Mouse (Mus musculus) small intestine, adult 2 months (tissue): ENCODE measurements around the gene Mcf2l.

Source experiments
- CTCF ChIP-seq: fragments of 200-500 bp; IDR thresholded peaks from 2 replicates; pipeline ENCODE4 v1.5.1; 2012; ENCODE audit warnings: low read depth, mild to moderate bottlenecking, control low read depth, inconsistent platforms, low read length, moderate library complexity, mixed read lengths; ENCODE audit not compliant: insufficient replicate concordance, insufficient read length; ENCODE audit errors: extremely low read depth
- POLR2A ChIP-seq: fragments of 200-500 bp; IDR thresholded peaks from 2 replicates; pipeline ENCODE4 v1.6.1; 2012; ENCODE audit warnings: low read depth, mild to moderate bottlenecking, control low read depth, inconsistent platforms, low read length, moderate library complexity

DNA sequence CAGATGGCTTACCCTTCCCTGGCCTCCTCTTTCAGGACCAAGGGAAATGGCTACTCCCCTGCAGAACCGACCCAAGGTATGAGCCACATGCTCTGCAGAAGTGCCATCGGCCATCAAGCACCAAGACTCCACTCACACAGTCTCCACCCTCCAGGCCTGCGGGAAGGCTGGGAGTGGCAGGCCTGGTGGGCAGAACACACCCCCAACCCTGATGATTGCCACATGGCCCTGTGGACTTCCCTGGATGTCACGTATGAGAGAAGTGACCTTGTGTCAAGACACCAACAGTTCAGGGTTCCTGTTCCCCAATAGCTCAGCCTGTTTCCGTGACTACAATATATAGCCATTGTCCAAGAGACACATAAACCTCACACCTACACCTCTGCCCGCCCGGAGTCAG, 163.4 kb downstream of the Mcf2l start, which contains the start of gene F10:
- TF ChIP-seq CTCF: no peak
- TF ChIP-seq POLR2A: no peak
